Mouse (Mus musculus) retina, embryonic 14.5 days (tissue): ENCODE measurements around the gene Napb.
A peak's percentile ranks its signal among the peaks of the same experiment; 100 is the strongest.

ENCODE experiments used
- DNase-seq: peaks from one replicate; pipeline ENCODE4 v3.0.0-alpha.2; 2015; ENCODE audit warnings: low spot score

The Napb gene

DNA sequence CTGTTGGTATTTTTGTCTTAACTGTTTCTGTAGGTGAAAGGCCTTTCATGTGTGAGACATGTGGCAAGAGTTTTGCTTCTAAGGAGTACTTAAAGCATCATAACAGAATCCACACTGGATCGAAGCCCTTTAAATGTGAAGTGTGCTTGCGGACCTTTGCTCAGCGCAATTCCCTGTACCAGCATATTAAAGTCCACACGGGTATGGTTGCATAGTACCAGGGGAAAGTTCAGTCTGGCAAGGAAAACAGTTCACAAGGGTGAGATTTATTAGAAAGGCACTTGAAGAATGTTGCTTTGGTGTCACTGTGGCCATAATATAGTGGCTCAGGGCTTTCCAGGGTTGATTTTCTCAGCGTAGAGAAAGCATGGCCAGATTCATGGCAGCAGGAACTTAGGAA lies 44.3 kb downstream of the Napb start:
- DNase-seq, result no peak

DNA sequence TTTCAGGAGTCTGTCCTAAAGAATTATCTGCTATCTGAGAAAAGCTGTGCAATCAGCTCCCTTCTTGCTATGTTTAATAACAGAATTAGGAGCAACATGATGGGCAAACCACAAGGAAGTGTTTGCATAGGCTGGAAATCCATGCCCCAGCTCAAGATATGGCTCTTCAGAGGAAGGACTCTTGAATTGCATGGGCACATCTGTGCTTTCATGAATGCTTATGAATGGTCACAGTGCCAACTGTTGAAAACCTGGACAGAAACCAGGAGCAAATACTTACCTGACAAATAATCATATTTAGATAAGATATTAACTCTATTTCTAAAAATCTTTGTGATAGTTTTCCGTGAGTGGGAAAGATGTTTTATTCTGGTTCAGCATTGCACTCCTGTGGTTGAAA lies 45.4 kb downstream of the Napb start:
- DNase-seq, result no peak

- DNase-seq, result no peak
These were observed 46.6 kb downstream of the Napb start for GRCm38 (mm10) chr2:148685709-148686108.

DNA sequence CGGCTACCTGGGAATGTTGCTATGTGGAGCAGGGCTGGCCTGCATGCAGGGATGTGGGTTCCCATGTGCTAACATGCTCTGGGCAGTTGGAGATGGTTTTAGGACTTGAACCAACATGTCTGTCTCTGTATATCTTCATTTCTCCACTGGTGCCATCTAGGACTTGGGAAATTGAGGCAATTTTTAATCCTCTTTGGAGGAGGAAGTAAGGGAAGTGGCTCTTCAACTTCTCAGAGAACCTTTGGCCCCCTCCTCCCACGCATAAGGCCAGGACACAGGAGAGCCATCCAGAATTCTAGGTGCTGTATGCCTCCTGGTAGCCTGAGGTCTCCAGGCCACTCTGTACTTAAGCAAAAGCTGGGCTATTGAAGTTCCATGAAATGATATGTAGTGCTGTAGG lies 47.3 kb downstream of the Napb start:
- DNase-seq, result no peak

DNA sequence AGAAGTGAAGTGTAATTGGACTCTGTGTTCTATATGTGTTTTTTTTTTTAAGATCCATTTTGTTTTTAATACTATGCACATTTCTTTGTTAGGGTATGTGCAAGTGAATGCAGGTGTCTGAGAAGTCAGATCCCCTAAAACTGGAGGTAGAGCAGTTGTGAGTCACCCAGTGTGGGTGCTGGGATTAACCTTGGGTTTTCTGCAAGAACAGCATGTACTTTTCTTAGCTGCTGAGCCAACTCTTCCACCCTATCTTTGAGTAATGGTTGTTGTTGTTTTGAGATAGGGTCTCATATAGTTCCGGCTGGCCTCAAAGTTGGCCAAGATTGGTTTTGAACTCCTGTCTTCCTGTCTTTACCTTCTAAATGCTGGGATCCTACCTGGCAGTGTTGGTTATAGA lies 49.2 kb downstream of the Napb start:
- no peak for DNase-seq

- DNase-seq, result peak; percentile 74
These were observed 50.8 kb downstream of the Napb start for GRCm38 (mm10) chr2:148681461-148681891.

GRCm38 (mm10) chr2:148680775-148681291 lies 51.4 kb downstream of the Napb start, which contains the start of gene Gzf1:
Gene Gzf1, plus strand, starts transcription at chr2:148681023.
- DNase-seq, result peak; percentile 99

DNA sequence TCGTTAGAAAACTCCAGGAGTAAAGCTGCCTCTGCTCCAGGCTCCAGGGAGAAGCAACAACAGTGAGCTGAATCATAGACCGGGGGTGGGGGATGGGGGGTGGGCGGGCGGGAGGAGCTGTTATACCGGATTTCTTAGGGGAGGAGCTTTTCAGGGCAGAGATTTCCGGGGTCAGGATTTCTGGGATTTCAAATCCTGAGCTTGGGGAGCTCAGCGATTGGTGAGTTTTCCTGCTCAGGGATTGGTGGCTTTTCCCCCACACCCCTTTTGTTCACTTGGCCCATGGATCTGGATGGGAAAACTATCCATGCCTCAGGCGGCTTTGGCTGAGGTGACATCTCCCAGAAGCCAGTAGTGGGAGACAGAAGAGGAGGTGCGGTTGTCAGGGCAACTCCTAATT lies 52.9 kb downstream of the Napb start:
- DNase-seq, result peak; percentile 82

GRCm38 (mm10) chr2:148677801-148678200 lies 54.5 kb downstream of the Napb start:
- peak; percentile 80 for DNase-seq

- DNase-seq, result peak; percentile 98
These were observed 59.8 kb downstream of the Napb start, which contains the start of gene Nxt1 for GRCm38 (mm10) chr2:148672199-148673096. Gene Nxt1, plus strand, starts transcription at chr2:148672601.

- DNase-seq, result no peak
These were observed 68.8 kb downstream of the Napb start for GRCm38 (mm10) chr2:148663458-148663857.

- DNase-seq, result peak; percentile 79
These were observed 77.3 kb downstream of the Napb start for GRCm38 (mm10) chr2:148654961-148655360.

GRCm38 (mm10) chr2:148650587-148651357 lies 81.5 kb downstream of the Napb start:
- peak; percentile 18 for DNase-seq

- no peak for DNase-seq
These were observed 87.8 kb downstream of the Napb start for GRCm38 (mm10) chr2:148644421-148645000.
